ENCODE assay signal across 14 mouse cellular contexts in genomic region chr17:83081729-83082128, GRCm38 (mm10).
DNase-seq lines count a peak whose midpoint lies in the region; ATAC-seq and TF ChIP-seq lines count a peak whose summit lies in the region.
"Had no signal": no experiment of that assay in that cellular context is flagged by ENCODE, and none has a peak within 500 bp of the region (broad histone marks: within the 10 kb centered on the region; RNA-seq: fewer than 3 reads in every experiment).

No protein-coding gene starts in this region.

- H3K27ac ChIP-seq in heart, adult 2 months, result no peak overlapping the region
- peak overlapping the region; percentile 56; the same call in 1 of the 2 replicates for H3K27ac ChIP-seq in limb, embryonic 10.5 days
- H3K27ac ChIP-seq in hindbrain, embryonic 16.5 days (ENCODE audit: low read depth, low read length), result no peak overlapping the region
- H3K27ac ChIP-seq: embryonic facial prominence, embryonic 15.5 days had no signal

- peak; percentile 23 to 37 for DNase-seq in heart, postnatal 10 days
- DNase-seq in heart, adult 2 months, result no peak
- DNase-seq in brain, adult 2 months (ENCODE audit: low read depth, low spot score), result peak; percentile 23
- DNase-seq in kidney, adult 18-20 months, result peak; percentile 7
- DNase-seq in limb, embryonic 10.5 days (ENCODE audit: low spot score), result no peak
- no peak for DNase-seq in adrenal gland, postnatal 36 days
- DNase-seq in embryo, embryonic 10.5 days (ENCODE audit: low spot score), result no peak
- DNase-seq: cerebellum, postnatal 14 days; gastrocnemius, postnatal 10 days; left cerebral cortex, postnatal 4 days; thymus, adult 2 months had no signal

- H3K4me3 ChIP-seq in heart, adult 2 months, result no peak overlapping the region
- no peak overlapping the region for H3K4me3 ChIP-seq in limb, embryonic 10.5 days
- no peak overlapping the region for H3K4me3 ChIP-seq in hindbrain, embryonic 16.5 days (ENCODE audit: low read length)
- H3K4me3 ChIP-seq: embryonic facial prominence, embryonic 15.5 days had no signal

- H3K9ac ChIP-seq in heart, adult 2 months (ENCODE audit: low read depth, low read length), result no peak overlapping the region
- H3K9ac ChIP-seq in hindbrain, embryonic 16.5 days (ENCODE audit: low read depth, low read length), result no peak overlapping the region
- H3K9ac ChIP-seq: embryonic facial prominence, embryonic 15.5 days had no signal

- TF ChIP-seq CTCF in heart, adult 2 months (IDR thresholded peaks at IDR 0.05), result no peak

- H3K79me2 ChIP-seq in heart, adult 2 months (replicated peaks; ENCODE audit: control insufficient read depth, insufficient read depth, low read length), result no peaks in the 10 kb centered on the region

- H3K4me1 ChIP-seq in heart, adult 2 months (ENCODE audit: control insufficient read depth, insufficient read depth, low read length), result peaks cover 1% of the 10 kb centered on the region; the same call in 1 of the 2 replicates
- H3K4me1 ChIP-seq in limb, embryonic 10.5 days, result peaks cover 59% of the 10 kb centered on the region
- H3K4me1 ChIP-seq in hindbrain, embryonic 16.5 days (ENCODE audit: control insufficient read depth, insufficient read depth, low read depth, low read length), result peaks cover 5% of the 10 kb centered on the region

- ATAC-seq in hindbrain, embryonic 16.5 days, result no peak
- ATAC-seq: forebrain, embryonic 14.5 days had no signal

- 29% methylated on average over 8 of the region's 8 CpGs for WGBS in heart, adult 2 months
- WGBS in limb, embryonic 10.5 days, result 48% methylated on average over 8 of the region's 8 CpGs
- 73% methylated on average over 8 of the region's 8 CpGs for WGBS in hindbrain, embryonic 16.5 days

- 0 out of 2 replicates have a peak, but pooled peaks cover 4% of the 10 kb centered on the region for H3K9me3 ChIP-seq in limb, embryonic 10.5 days (replicated peaks)
- no peaks in the 10 kb centered on the region for H3K9me3 ChIP-seq in hindbrain, embryonic 16.5 days (ENCODE audit: control insufficient read depth, low read length)
- H3K9me3 ChIP-seq: embryonic facial prominence, embryonic 15.5 days had no signal

- no peak for TF ChIP-seq POLR2A in heart, adult 2 months (IDR thresholded peaks at IDR 0.05; ENCODE audit: insufficient read depth, low read depth, low read length)

- no peak overlapping the region for H3K4me2 ChIP-seq in hindbrain, embryonic 16.5 days (ENCODE audit: low read length)
- H3K4me2 ChIP-seq: embryonic facial prominence, embryonic 15.5 days had no signal

- no peak for TF ChIP-seq EP300 in heart, adult 2 months (IDR thresholded peaks at IDR 0.05; ENCODE audit: insufficient read depth, low read depth, low read length)

- H3K36me3 ChIP-seq in heart, adult 2 months (ENCODE audit: control insufficient read depth, insufficient read depth, low read length), result no peaks in the 10 kb centered on the region
- 0 out of 2 replicates have a peak, but pooled peaks cover 4% of the 10 kb centered on the region for H3K36me3 ChIP-seq in limb, embryonic 10.5 days
- no peaks in the 10 kb centered on the region for H3K36me3 ChIP-seq in hindbrain, embryonic 16.5 days (ENCODE audit: control insufficient read depth, insufficient read depth, low read length)
- H3K36me3 ChIP-seq: embryonic facial prominence, embryonic 15.5 days had no signal

- intact Hi-C loops in heart, postnatal 10 days (cut with DNase I), result no loop called here
- intact Hi-C loops in heart, adult 2 months (cut with DNase I), result no loop called here

- H3K27me3 ChIP-seq in heart, adult 2 months (ENCODE audit: control insufficient read depth, insufficient read depth, low read length), result no peaks in the 10 kb centered on the region
- peaks cover 66% of the 10 kb centered on the region for H3K27me3 ChIP-seq in limb, embryonic 10.5 days (ENCODE audit: low read depth, poor library complexity, severe bottlenecking)
- H3K27me3 ChIP-seq in hindbrain, embryonic 16.5 days (replicated peaks; ENCODE audit: control insufficient read depth, insufficient read depth, low read length), result 0 out of 2 replicates have a peak, but pooled peaks cover 3% of the 10 kb centered on the region

Comparison
In these comparisons a context has a peak if more than half of its experiments do, and no peak if none do; other contexts are left out.
1. DNase-seq: peak in heart, postnatal 10 days (2 of 2), brain, adult 2 months (single experiment) and kidney, adult 18-20 months (single experiment); none in heart, adult 2 months (0 of 2), limb, embryonic 10.5 days (single experiment), adrenal gland, postnatal 36 days (0 of 2) and embryo, embryonic 10.5 days (single experiment).